Mouse (Mus musculus): Measurements from ENCODE around the gene Hist1h3e. TPM values are rescaled to one million over a fixed set of nuclear protein-coding genes. Genes with fewer than 3 reads are reported as not detected.
"Not testable (repeated sequence)": the region's sequence is repeated elsewhere in the genome, so short reads cannot be mapped to it uniquely, and the experiment has no call there.

Hist1h3e gene
- polyA plus RNA-seq, 1 experiment from 2014 or later: 3.5 TPM

GRCm38 (mm10) chr13:23576906-23577639 lies 14.9 kb upstream of the Hist1h3e start:
- Histone ChIP-seq H3K4me3 (peak overlapping the region; percentile 59), H3K27me3 (ENCODE audit: insufficient read depth, poor library complexity, severe bottlenecking) (no peaks in the 10 kb centered on the region), H3K9me3 (no peaks in the 10 kb centered on the region), H3K27ac (peak overlapping the region; percentile 90), H3K36me3 (no peaks in the 10 kb centered on the region), H3K4me1 (peaks cover 9% of the 10 kb centered on the region; the same call in 1 of the 2 replicates)
- DNase-seq (ENCODE audit: low spot score): no peak
- WGBS: 57% methylated on average over 6 of the region's 6 CpGs

GRCm38 (mm10) chr13:23576351-23576881 lies 14.2 kb upstream of the Hist1h3e start:
- Histone ChIP-seq H3K4me3 (peak overlapping the region; percentile 59), H3K9me3 (no peaks in the 10 kb centered on the region), H3K36me3 (no peaks in the 10 kb centered on the region), H3K27ac (peak overlapping the region; percentile 90), H3K4me1 (peaks cover 5% of the 10 kb centered on the region; the same call in 1 of the 2 replicates), H3K27me3 (ENCODE audit: insufficient read depth, poor library complexity, severe bottlenecking) (no peaks in the 10 kb centered on the region)
- 9% methylated on average over 7 of the region's 7 CpGs for WGBS
- no peak for DNase-seq (ENCODE audit: low spot score)

GRCm38 (mm10) chr13:23575864-23576313 lies 13.7 kb upstream of the Hist1h3e start:
- H3K27me3 ChIP-seq (ENCODE audit: insufficient read depth, poor library complexity, severe bottlenecking); H3K36me3 ChIP-seq; H3K9me3 ChIP-seq; H3K4me1 ChIP-seq; DNase-seq (ENCODE audit: low spot score): not testable (repeated sequence)
- peak overlapping the region; percentile 59 for H3K4me3 ChIP-seq
- under 1% methylated on average over 16 of the region's 40 CpGs for WGBS
- H3K27ac ChIP-seq: peak overlapping the region; percentile 90

GRCm38 (mm10) chr13:23575271-23575851 lies 13.2 kb upstream of the Hist1h3e start, which contains the start of gene Hist1h3d:
Gene Hist1h3d, plus strand, starts transcription at chr13:23575763.
- no peak for DNase-seq (ENCODE audit: low spot score)

GRCm38 (mm10) chr13:23574546-23575170 lies 12.5 kb upstream of the Hist1h3e start:
- Histone ChIP-seq H3K4me3 (peak overlapping the region; percentile 59), H3K27ac (peak overlapping the region; percentile 87)
- not testable (repeated sequence) for DNase-seq (ENCODE audit: low spot score); H3K36me3 ChIP-seq; H3K4me1 ChIP-seq; H3K9me3 ChIP-seq; H3K27me3 ChIP-seq (ENCODE audit: insufficient read depth, poor library complexity, severe bottlenecking)
- WGBS: under 1% methylated on average over 12 of the region's 39 CpGs

More at GRCm38 (mm10) chr13:23575271-23575851, 13.2 kb upstream of the Hist1h3e start, which contains the start of gene Hist1h3d:
- peaks cover 5% of the 10 kb centered on the region; the same call in 1 of the 2 replicates for H3K4me1 ChIP-seq
- H3K9me3 ChIP-seq: no peaks in the 10 kb centered on the region
- H3K36me3 ChIP-seq: no peaks in the 10 kb centered on the region
- H3K27me3 ChIP-seq (ENCODE audit: insufficient read depth, poor library complexity, severe bottlenecking): no peaks in the 10 kb centered on the region
- H3K4me3 ChIP-seq: peak within 1 kb of the TSS; percentile 59
- peak within 1 kb of the TSS; percentile 90 for H3K27ac ChIP-seq
- WGBS: under 1% methylated on average over 18 of the region's 18 CpGs

GRCm38 (mm10) chr13:23573898-23574524 lies 11.8 kb upstream of the Hist1h3e start, which contains the start of the genes Hist1h2bf and Hist1h2ad:
Gene Hist1h2bf, minus strand, starts transcription at chr13:23574196.
Gene Hist1h2ad, plus strand, starts transcription at chr13:23574381.
- not testable (repeated sequence) for H3K9me3 ChIP-seq; H3K27me3 ChIP-seq (ENCODE audit: insufficient read depth, poor library complexity, severe bottlenecking); H3K36me3 ChIP-seq; H3K4me1 ChIP-seq
- H3K27ac ChIP-seq: peak within 1 kb of the TSS; percentile 87
- H3K4me3 ChIP-seq: peak within 1 kb of the TSS; percentile 59
- peak; percentile 97 for DNase-seq (ENCODE audit: low spot score)
- WGBS: under 1% methylated on average over 42 of the region's 42 CpGs

- peak overlapping the region; percentile 58 for H3K4me3 ChIP-seq
- DNase-seq (ENCODE audit: low spot score); H3K9me3 ChIP-seq; H3K27me3 ChIP-seq (ENCODE audit: insufficient read depth, poor library complexity, severe bottlenecking); H3K36me3 ChIP-seq; H3K4me1 ChIP-seq: not testable (repeated sequence)
- peak overlapping the region; percentile 87 for H3K27ac ChIP-seq
- 13% methylated on average over 20 of the region's 20 CpGs for WGBS
Measured at GRCm38 (mm10) chr13:23573034-23573897, 11.1 kb upstream of the Hist1h3e start.

GRCm38 (mm10) chr13:23572218-23573033 lies 10.3 kb upstream of the Hist1h3e start:
- WGBS: 45% methylated on average over 2 of the region's 2 CpGs

GRCm38 (mm10) chr13:23571504-23572217 lies 9.5 kb upstream of the Hist1h3e start:
- not testable (repeated sequence) for DNase-seq (ENCODE audit: low spot score); H3K4me1 ChIP-seq; H3K9me3 ChIP-seq; H3K36me3 ChIP-seq; H3K27me3 ChIP-seq (ENCODE audit: insufficient read depth, poor library complexity, severe bottlenecking)
- Histone ChIP-seq H3K27ac (peak overlapping the region; percentile 90), H3K4me3 (peak overlapping the region; percentile 58)
- 3% methylated on average over 16 of the region's 34 CpGs for WGBS

More at GRCm38 (mm10) chr13:23572218-23573033, 10.3 kb upstream of the Hist1h3e start:
- Histone ChIP-seq H3K27ac (peak overlapping the region; percentile 87), H3K4me1 (peaks cover 5% of the 10 kb centered on the region; the same call in 1 of the 2 replicates), H3K27me3 (ENCODE audit: insufficient read depth, poor library complexity, severe bottlenecking) (no peaks in the 10 kb centered on the region), H3K4me3 (peak overlapping the region; percentile 58), H3K9me3 (no peaks in the 10 kb centered on the region), H3K36me3 (no peaks in the 10 kb centered on the region)
- DNase-seq (ENCODE audit: low spot score): no peak

GRCm38 (mm10) chr13:23571022-23571503 lies 8.9 kb upstream of the Hist1h3e start, which contains the start of the genes Hist1h2ae and Hist1h2bg:
Gene Hist1h2ae, minus strand, starts transcription at chr13:23571220.
Gene Hist1h2bg, plus strand, starts transcription at chr13:23571396.
- Histone ChIP-seq H3K9me3 (no peaks in the 10 kb centered on the region), H3K4me1 (no peaks in the 10 kb centered on the region; the same call in 1 of the 2 replicates), H3K27ac (peak within 1 kb of the TSS; percentile 90), H3K36me3 (no peaks in the 10 kb centered on the region), H3K4me3 (peak within 1 kb of the TSS; percentile 58), H3K27me3 (ENCODE audit: insufficient read depth, poor library complexity, severe bottlenecking) (no peaks in the 10 kb centered on the region)
- DNase-seq (ENCODE audit: low spot score): peak; percentile 89
- WGBS: under 1% methylated on average over 18 of the region's 18 CpGs
